Mouse (Mus musculus) heart, embryonic 14.5 days (tissue): Measurements from ENCODE around the gene Hist1h4c. TPM values are rescaled to one million over a fixed set of nuclear protein-coding genes. Genes with fewer than 3 reads are reported as not detected.
A peak's percentile ranks its signal among the peaks of the same experiment; 100 is the strongest.
"Not testable (repeated sequence)": the region's sequence is repeated elsewhere in the genome, so short reads cannot be mapped to it uniquely, and the experiment has no call there.

Experiments used
- ATAC-seq: fragments of 200-750 bp; cut with Nextera tagmentation; 2 replicates; pipeline ENCODE4 v1.8.0; 2017; ENCODE audit warnings: low read depth, moderate TSS enrichment; ENCODE audit not compliant: insufficient number of reproducible peaks, insufficient read depth, low FRiP score
- H3K27ac ChIP-seq, 2 experiments: fragments of 200-500 bp in 1 of 2; fragments of 300-500 bp in 1 of 2; sonication (generic) in 1 of 2; replicated peaks in 1 of 2; 2 replicates each; pipeline ENCODE4 v1.5.1; 2012 to 2014; ENCODE audit warnings: low read depth in 2 of 2, low read length in 2 of 2, control low read depth in 1 of 2, mild to moderate bottlenecking in 1 of 2, mixed read lengths in 1 of 2; ENCODE audit not compliant: control insufficient read depth in 1 of 2, insufficient read depth in 1 of 2
- H3K27me3 ChIP-seq: fragments of 300-500 bp; sonication (generic); 2 replicates; pipeline ENCODE4 v1.6.1; 2014; ENCODE audit warnings: mild to moderate bottlenecking, low read length, control low read depth; ENCODE audit not compliant: control insufficient read depth, insufficient read depth
- H3K36me3 ChIP-seq: fragments of 300-500 bp; sonication (generic); 2 replicates; pipeline ENCODE4 v1.6.1; 2014; ENCODE audit warnings: mild to moderate bottlenecking, control low read depth, low read length, mixed read lengths; ENCODE audit not compliant: control insufficient read depth, insufficient read depth
- H3K4me1 ChIP-seq, 2 experiments: fragments of 200-500 bp in 1 of 2; fragments of 300-500 bp in 1 of 2; sonication (generic) in 1 of 2; 2 replicates each; pipeline ENCODE4 v1.6.1; 2012 to 2014; ENCODE audit warnings: low read length in 2 of 2, control low read depth in 1 of 2, mixed read lengths in 1 of 2; ENCODE audit not compliant: control insufficient read depth in 2 of 2, insufficient read depth in 2 of 2
- H3K4me2 ChIP-seq: fragments of 300-500 bp; sonication (generic); 2 replicates; pipeline ENCODE4 v1.6.1; 2014; ENCODE audit warnings: mild to moderate bottlenecking, low read length
- H3K4me3 ChIP-seq, 2 experiments: fragments of 200-500 bp in 1 of 2; fragments of 300-500 bp in 1 of 2; sonication (generic) in 1 of 2; 2 replicates each; pipeline ENCODE4 v1.5.1; 2012 to 2014; ENCODE audit warnings: low read length in 2 of 2, mild to moderate bottlenecking in 2 of 2, control low read depth in 1 of 2, low read depth in 1 of 2, moderate library complexity in 1 of 2; ENCODE audit not compliant: control insufficient read depth in 1 of 2, insufficient read depth in 1 of 2
- H3K9ac ChIP-seq: fragments of 300-500 bp; sonication (generic); 2 replicates; pipeline ENCODE4 v1.6.1; 2014; ENCODE audit warnings: mild to moderate bottlenecking, low read length
- H3K9me3 ChIP-seq: fragments of 300-500 bp; sonication (generic); 2 replicates; pipeline ENCODE4 v1.6.1; 2016; ENCODE audit warnings: low read length, control low read depth; ENCODE audit not compliant: control insufficient read depth
- WGBS: fragments of 180-500 bp; shearing (Covaris S2); extraction: QIAGEN DNeasy Blood & Tissue Kit; methylation state at CpG from one replicate; pipeline ENCODE4 v1.1.7; 2014; 5-methylcytosine and 5-hydroxymethylcytosine counted together
- polyA plus RNA-seq: library from polyadenylated mRNA; unstranded; fragments of >200 nt; fragmentation: Nextera tagmentation; extraction: Ambion mirVana; gene quantifications from 2 replicates; pipeline ENCODE4 v1.2.1, GENCODE M21; 2014

Gene Hist1h4c
- polyA plus RNA-seq, 1 experiment from 2014 or later: 2.2 TPM

- Histone ChIP-seq H3K27ac (peak overlapping the region; percentile 31 to 39; a peak in 3 of 4 replicates), H3K4me1 (peaks cover 7 to 15% of the 10 kb centered on the region in 2 experiments), H3K4me2 (peak overlapping the region; percentile 79), H3K9ac (peak overlapping the region; percentile 80), H3K27me3 (no peaks in the 10 kb centered on the region), H3K9me3 (no peaks in the 10 kb centered on the region), H3K36me3 (no peaks in the 10 kb centered on the region), H3K4me3 (peak overlapping the region; percentile 53 to 60)
- no peak for ATAC-seq
- 28% methylated on average over 15 of the region's 15 CpGs for WGBS
Measured at GRCm38 (mm10) chr13:23709714-23710373, 11.6 kb upstream of the Hist1h4c start.

- Histone ChIP-seq H3K4me2 (no peak overlapping the region), H3K9ac (no peak overlapping the region), H3K27ac (peak overlapping the region in 1 of 2 experiments; percentile 59; a peak in 2 of 4 replicates), H3K27me3 (no peaks in the 10 kb centered on the region), H3K4me1 (peaks cover 7 to 15% of the 10 kb centered on the region in 2 experiments), H3K36me3 (no peaks in the 10 kb centered on the region), H3K4me3 (no peak overlapping the region), H3K9me3 (no peaks in the 10 kb centered on the region)
- no peak for ATAC-seq
- WGBS: 47% methylated on average over 4 of the region's 4 CpGs
Measured at GRCm38 (mm10) chr13:23708654-23709053, 10.4 kb upstream of the Hist1h4c start.

GRCm38 (mm10) chr13:23708041-23708440, 9.8 kb upstream of the Hist1h4c start:
- WGBS: 76% methylated on average over 4 of the region's 4 CpGs
- peaks cover 7 to 15% of the 10 kb centered on the region in 2 experiments for H3K4me1 ChIP-seq
- no peak for ATAC-seq
- H3K4me2 ChIP-seq: no peak overlapping the region
- H3K4me3 ChIP-seq: no peak overlapping the region
- no peaks in the 10 kb centered on the region for H3K9me3 ChIP-seq
- no peaks in the 10 kb centered on the region for H3K36me3 ChIP-seq
- peak overlapping the region; percentile 46 to 59 for H3K27ac ChIP-seq
- H3K27me3 ChIP-seq: no peaks in the 10 kb centered on the region
- no peak overlapping the region for H3K9ac ChIP-seq

- no peaks in the 10 kb centered on the region for H3K27me3 ChIP-seq
- no peak overlapping the region for H3K27ac ChIP-seq
- H3K4me1 ChIP-seq: peaks cover 7 to 15% of the 10 kb centered on the region in 2 experiments
- no peaks in the 10 kb centered on the region for H3K9me3 ChIP-seq
- H3K36me3 ChIP-seq: no peaks in the 10 kb centered on the region
- ATAC-seq: no peak
- H3K9ac ChIP-seq: no peak overlapping the region
- no peak overlapping the region for H3K4me2 ChIP-seq
- 92% methylated on average over 12 of the region's 12 CpGs for WGBS
- H3K4me3 ChIP-seq: no peak overlapping the region
Measured at GRCm38 (mm10) chr13:23706771-23707170, 8.5 kb upstream of the Hist1h4c start.

GRCm38 (mm10) chr13:23705751-23706356, 7.6 kb upstream of the Hist1h4c start:
- WGBS: 80% methylated on average over 7 of the region's 7 CpGs
- no peak overlapping the region for H3K4me2 ChIP-seq
- no peaks in the 10 kb centered on the region for H3K9me3 ChIP-seq
- H3K4me3 ChIP-seq: no peak overlapping the region
- ATAC-seq: no peak
- H3K9ac ChIP-seq: no peak overlapping the region
- H3K36me3 ChIP-seq: no peaks in the 10 kb centered on the region
- no peak overlapping the region for H3K27ac ChIP-seq
- H3K4me1 ChIP-seq: peaks cover 7 to 18% of the 10 kb centered on the region in 2 experiments
- H3K27me3 ChIP-seq: no peaks in the 10 kb centered on the region

GRCm38 (mm10) chr13:23702801-23703200, 4.5 kb upstream of the Hist1h4c start:
- not testable (repeated sequence) for H3K4me2 ChIP-seq, H3K36me3 ChIP-seq, ATAC-seq, H3K9me3 ChIP-seq, H3K9ac ChIP-seq, H3K4me1 ChIP-seq, H3K4me3 ChIP-seq, H3K27me3 ChIP-seq, H3K27ac ChIP-seq
- WGBS: 58% methylated on average over 2 of the region's 2 CpGs

GRCm38 (mm10) chr13:23702220-23702619, 4.0 kb upstream of the Hist1h4c start:
- Histone ChIP-seq H3K4me2 (no peak overlapping the region), H3K27ac (no peak overlapping the region), H3K9ac (no peak overlapping the region), H3K27me3 (no peaks in the 10 kb centered on the region), H3K9me3 (no peaks in the 10 kb centered on the region), H3K36me3 (no peaks in the 10 kb centered on the region), H3K4me3 (no peak overlapping the region), H3K4me1 (0 out of 4 replicates have a peak, but pooled peaks cover 0 to 3% of the 10 kb centered on the region in 2 experiments)
- ATAC-seq: no peak
- 77% methylated on average over 4 of the region's 4 CpGs for WGBS
